Mouse (Mus musculus) erythroblast, embryonic 14.5 days (primary cell): ENCODE data around the gene Adipor2. TPM values are rescaled to one million over a fixed set of nuclear protein-coding genes. Genes with fewer than 3 reads are reported as not detected.
"Not testable (repeated sequence)": the region's sequence is repeated elsewhere in the genome, so short reads cannot be mapped to it uniquely, and the experiment has no call there.

ENCODE experiments used
- H3K27me3 ChIP-seq: 2 replicates; pipeline ENCODE4 v1.6.1; 2012; ENCODE audit warnings: inconsistent platforms; ENCODE audit not compliant: control insufficient read depth
- H3K36me3 ChIP-seq: 2 replicates; pipeline ENCODE4 v1.6.1; 2012; ENCODE audit warnings: mild to moderate bottlenecking, inconsistent platforms; ENCODE audit not compliant: control insufficient read depth
- H3K4me1 ChIP-seq: 2 replicates; pipeline ENCODE4 v1.6.1; 2012; ENCODE audit warnings: inconsistent platforms; ENCODE audit not compliant: control insufficient read depth
- H3K4me3 ChIP-seq: replicated peaks from 2 replicates; pipeline ENCODE3; 2012; ENCODE audit warnings: moderate library complexity, mild to moderate bottlenecking, inconsistent platforms
- H3K9me3 ChIP-seq: 2 replicates; pipeline ENCODE4 v1.6.1; 2012; ENCODE audit warnings: low read length, inconsistent platforms, mixed read lengths; ENCODE audit not compliant: control insufficient read depth
- GATA1 ChIP-seq: IDR thresholded peaks from 2 replicates; pipeline ENCODE4 v1.6.1; 2012; ENCODE audit warnings: low read length, inconsistent platforms, mixed read lengths
- TAL1 ChIP-seq: IDR thresholded peaks from 3 replicates; pipeline ENCODE4 v1.6.1; 2012; ENCODE audit warnings: low read length, inconsistent platforms, mixed read lengths
- polyA plus RNA-seq: library from polyadenylated mRNA; stranded (reverse); fragments of >175 nt; gene quantifications from 2 replicates; pipeline ENCODE4 v1.2.3, GENCODE M21; 2012

The Adipor2 gene
- polyA plus RNA-seq, 1 experiment: 0.74 TPM

- no peaks in the 10 kb centered on the region for H3K9me3 ChIP-seq
- peaks cover 45% of the 10 kb centered on the region for H3K27me3 ChIP-seq
- no peaks in the 10 kb centered on the region for H3K4me1 ChIP-seq
- TF ChIP-seq GATA1 (no peak), TAL1 (no peak)
- H3K36me3 ChIP-seq: no peaks in the 10 kb centered on the region
- H3K4me3 ChIP-seq: no peak overlapping the region
These were observed 28.4 kb upstream of the Adipor2 start for GRCm38 (mm10) chr6:119445671-119446607.

GRCm38 (mm10) chr6:119443742-119444645 lies 26.5 kb upstream of the Adipor2 start:
- no peaks in the 10 kb centered on the region for H3K4me1 ChIP-seq

DNA sequence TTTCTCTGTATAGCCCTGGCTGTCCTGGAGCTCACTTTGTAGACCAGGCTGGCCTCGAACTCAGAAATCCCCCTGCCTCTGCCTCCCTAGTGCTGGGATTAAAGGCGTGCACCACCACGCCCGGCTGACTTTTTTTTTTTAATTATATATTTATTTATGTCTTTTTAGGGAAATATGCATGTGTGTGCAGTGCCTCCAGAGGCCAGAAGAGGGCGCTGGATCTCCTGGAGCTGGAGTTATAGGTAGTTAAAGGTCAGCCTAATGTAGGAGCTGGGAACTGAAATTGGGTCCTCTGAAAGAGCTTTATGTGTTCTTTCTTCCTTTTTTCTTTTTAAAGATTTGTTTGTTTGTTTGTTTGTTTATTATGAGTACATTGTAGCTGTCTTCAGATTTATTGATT lies 25.2 kb upstream of the Adipor2 start:
- H3K4me3 ChIP-seq, H3K9me3 ChIP-seq, H3K4me1 ChIP-seq, H3K36me3 ChIP-seq: not testable (repeated sequence)
- peaks cover 13% of the 10 kb centered on the region for H3K27me3 ChIP-seq

More at GRCm38 (mm10) chr6:119443742-119444645, 26.5 kb upstream of the Adipor2 start:
- TF ChIP-seq GATA1: no peak
- no peak for TF ChIP-seq TAL1
- Histone ChIP-seq H3K36me3 (no peaks in the 10 kb centered on the region), H3K4me3 (no peak overlapping the region), H3K9me3 (no peaks in the 10 kb centered on the region), H3K27me3 (peaks cover 25% of the 10 kb centered on the region)

- Histone ChIP-seq H3K27me3 (no peaks in the 10 kb centered on the region), H3K4me3 (no peak overlapping the region)
- TF ChIP-seq TAL1: no peak
- TF ChIP-seq GATA1: no peak
These were observed 20.6 kb upstream of the Adipor2 start for GRCm38 (mm10) chr6:119437894-119438761.

GRCm38 (mm10) chr6:119434394-119434793 lies 16.9 kb upstream of the Adipor2 start:
- no peak overlapping the region for H3K4me3 ChIP-seq
- TF ChIP-seq TAL1 (no peak), GATA1 (no peak)
- no peaks in the 10 kb centered on the region for H3K4me1 ChIP-seq
- H3K27me3 ChIP-seq: no peaks in the 10 kb centered on the region
- H3K36me3 ChIP-seq: no peaks in the 10 kb centered on the region
- no peaks in the 10 kb centered on the region for H3K9me3 ChIP-seq

More at GRCm38 (mm10) chr6:119437894-119438761, 20.6 kb upstream of the Adipor2 start:
- Histone ChIP-seq H3K9me3 (no peaks in the 10 kb centered on the region), H3K4me1 (no peaks in the 10 kb centered on the region), H3K36me3 (no peaks in the 10 kb centered on the region)

- no peaks in the 10 kb centered on the region for H3K4me1 ChIP-seq
- no peak overlapping the region for H3K4me3 ChIP-seq
- no peaks in the 10 kb centered on the region for H3K36me3 ChIP-seq
- H3K9me3 ChIP-seq: no peaks in the 10 kb centered on the region
- TF ChIP-seq GATA1 (no peak), TAL1 (no peak)
- H3K27me3 ChIP-seq: no peaks in the 10 kb centered on the region
These were observed 14.3 kb upstream of the Adipor2 start for GRCm38 (mm10) chr6:119431751-119432324.

- Histone ChIP-seq H3K27me3 (no peaks in the 10 kb centered on the region), H3K4me1 (no peaks in the 10 kb centered on the region), H3K9me3 (no peaks in the 10 kb centered on the region), H3K4me3 (no peak overlapping the region), H3K36me3 (no peaks in the 10 kb centered on the region)
- TF ChIP-seq TAL1 (no peak), GATA1 (no peak)
These were observed 13.0 kb upstream of the Adipor2 start for GRCm38 (mm10) chr6:119430508-119430907.

- Histone ChIP-seq H3K36me3 (no peaks in the 10 kb centered on the region), H3K27me3 (no peaks in the 10 kb centered on the region), H3K4me1 (no peaks in the 10 kb centered on the region), H3K4me3 (no peak overlapping the region), H3K9me3 (no peaks in the 10 kb centered on the region)
- TF ChIP-seq TAL1: no peak
- TF ChIP-seq GATA1: no peak
These were observed 11.8 kb upstream of the Adipor2 start for GRCm38 (mm10) chr6:119429311-119429710.
